Mouse (Mus musculus) heart, adult 2 months (tissue): ENCODE data around the gene Nckap1. TPM values are rescaled to one million over a fixed set of nuclear protein-coding genes. Genes with fewer than 3 reads are reported as not detected.

Experiments used
- DNase-seq, 2 experiments: peaks; one replicate each; pipeline ENCODE4 v3.0.0; 2021
- H3K27ac ChIP-seq: fragments of 200-600 bp; 2 replicates; pipeline ENCODE4 v1.8.1; 2022
- H3K27me3 ChIP-seq: fragments of 200-500 bp; 2 replicates; pipeline ENCODE4 v1.6.1; 2012; ENCODE audit warnings: mild to moderate bottlenecking, low read length, inconsistent platforms, mixed read lengths; ENCODE audit not compliant: control insufficient read depth, insufficient read depth
- H3K36me3 ChIP-seq: fragments of 200-500 bp; 2 replicates; pipeline ENCODE4 v1.6.1; 2012; ENCODE audit warnings: low read length, inconsistent platforms; ENCODE audit not compliant: control insufficient read depth, insufficient read depth
- H3K4me1 ChIP-seq: fragments of 200-500 bp; 2 replicates; pipeline ENCODE4 v1.6.1; 2011; ENCODE audit warnings: low read length; ENCODE audit not compliant: control insufficient read depth, insufficient read depth
- H3K4me3 ChIP-seq: fragments of 200-600 bp; 2 replicates; pipeline ENCODE4 v1.8.1; 2022
- H3K79me2 ChIP-seq: fragments of 200-500 bp; replicated peaks from 2 replicates; pipeline ENCODE4 v1.6.1; 2012; ENCODE audit warnings: mild to moderate bottlenecking, inconsistent platforms, low read length, moderate library complexity, mixed read lengths; ENCODE audit not compliant: control insufficient read depth, insufficient read depth
- H3K9ac ChIP-seq: fragments of 200-500 bp; 2 replicates; pipeline ENCODE4 v1.6.1; 2012; ENCODE audit warnings: low read depth, mild to moderate bottlenecking, control low read depth, inconsistent platforms, low read length, mixed read lengths
- CTCF ChIP-seq: fragments of 200-600 bp; IDR thresholded peaks from 2 replicates; pipeline ENCODE4 v1.8.1; 2022; ENCODE audit warnings: antibody characterized with exemption, mild to moderate bottlenecking, moderate library complexity
- EP300 ChIP-seq: fragments of 200-500 bp; IDR thresholded peaks from 2 replicates; pipeline ENCODE4 v1.6.1; 2011; ENCODE audit warnings: low read depth, low read length, control low read depth; ENCODE audit not compliant: insufficient read depth
- POLR2A ChIP-seq: fragments of 200-500 bp; IDR thresholded peaks from 2 replicates; pipeline ENCODE4 v1.6.1; 2011; ENCODE audit warnings: mild to moderate bottlenecking, low read depth, low read length, control low read depth; ENCODE audit not compliant: insufficient read depth
- WGBS: fragments of 180-500 bp; shearing (Covaris S2); methylation state at CpG from one replicate; pipeline ENCODE4 v1.1.7; 2018; 5-methylcytosine and 5-hydroxymethylcytosine counted together
- intact Hi-C: fragments of 180-260 bp; cut with DNase I; formaldehyde crosslinking; loops from one replicate; pipeline ENCODE4 v1.15.1; 2025
- polyA plus RNA-seq: library from polyadenylated mRNA; depleted of rRNA; stranded (reverse); fragments of >200 nt; gene quantifications from 2 replicates; pipeline ENCODE4 v1.2.3, GENCODE M21; 2012
- total RNA-seq, 2 experiments: library from RNA; stranded (reverse); gene quantifications; 2 replicates each; pipeline ENCODE4 v1.2.3; 2021

Gene Nckap1
- total and polyA plus RNA-seq, 3 experiments, result 21.9 to 63.6 (median 60.1) TPM

DNA sequence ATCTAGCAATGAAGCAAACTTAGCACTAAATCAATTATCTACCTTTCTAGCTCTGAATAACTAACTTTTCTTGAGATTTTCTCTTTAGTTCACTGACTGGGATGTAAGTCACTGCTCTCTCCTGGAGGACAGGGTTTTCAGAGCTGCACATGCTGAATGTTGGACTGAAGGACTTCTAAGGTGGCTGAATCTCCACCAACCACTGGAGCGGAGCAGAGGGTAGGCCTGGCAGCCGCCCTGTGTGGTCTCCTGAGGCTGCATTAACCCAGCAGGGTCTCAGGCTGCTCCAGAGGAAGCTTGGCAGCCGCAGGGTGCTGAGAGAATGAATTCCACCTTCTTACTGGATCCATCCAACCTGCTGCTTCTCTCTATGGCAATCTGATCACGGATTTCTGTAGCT is 31.5 kb downstream of the Nckap1 start:
- Histone ChIP-seq H3K4me3 (no peak overlapping the region), H3K27me3 (no peaks in the 10 kb centered on the region), H3K4me1 (no peaks in the 10 kb centered on the region), H3K79me2 (no peaks in the 10 kb centered on the region; the same call in 1 of the 2 replicates), H3K9ac (no peak overlapping the region), H3K36me3 (peaks cover 2% of the 10 kb centered on the region), H3K27ac (no peak overlapping the region)
- DNase-seq, result no peak
- intact Hi-C loops, result no loop called here
- no peak for TF ChIP-seq POLR2A
- TF ChIP-seq CTCF, result no peak
- no peak for TF ChIP-seq EP300
- WGBS, result 95% methylated on average over 4 of the region's 4 CpGs

DNA sequence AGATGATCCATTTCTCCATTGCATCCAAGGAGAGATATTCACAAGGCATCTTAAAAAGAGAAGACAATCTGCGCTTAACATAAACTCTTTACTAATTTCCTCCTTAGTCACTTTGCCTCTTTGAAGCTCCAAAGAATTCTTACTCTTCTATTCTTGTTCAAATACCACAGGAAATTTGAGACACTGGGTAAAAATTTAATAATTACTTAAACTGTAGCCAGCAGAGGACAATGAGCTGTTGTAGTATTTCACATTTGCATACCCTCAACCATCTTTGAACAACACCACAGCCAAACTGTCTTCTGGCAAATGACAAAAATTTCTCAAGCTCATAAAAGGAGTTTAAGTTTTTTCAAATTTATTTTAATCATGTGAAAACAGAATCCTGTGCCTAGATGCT is 33.3 kb downstream of the Nckap1 start:
- Histone ChIP-seq H3K27ac (no peak overlapping the region), H3K4me3 (no peak overlapping the region), H3K27me3 (no peaks in the 10 kb centered on the region), H3K36me3 (peaks cover 2% of the 10 kb centered on the region), H3K79me2 (no peaks in the 10 kb centered on the region), H3K4me1 (no peaks in the 10 kb centered on the region), H3K9ac (no peak overlapping the region)
- TF ChIP-seq CTCF (no peak), EP300 (no peak), POLR2A (no peak)
- intact Hi-C loops, result no loop called here
- 100% methylated on average over 1 of the region's 1 CpGs for WGBS
- no peak for DNase-seq

DNA sequence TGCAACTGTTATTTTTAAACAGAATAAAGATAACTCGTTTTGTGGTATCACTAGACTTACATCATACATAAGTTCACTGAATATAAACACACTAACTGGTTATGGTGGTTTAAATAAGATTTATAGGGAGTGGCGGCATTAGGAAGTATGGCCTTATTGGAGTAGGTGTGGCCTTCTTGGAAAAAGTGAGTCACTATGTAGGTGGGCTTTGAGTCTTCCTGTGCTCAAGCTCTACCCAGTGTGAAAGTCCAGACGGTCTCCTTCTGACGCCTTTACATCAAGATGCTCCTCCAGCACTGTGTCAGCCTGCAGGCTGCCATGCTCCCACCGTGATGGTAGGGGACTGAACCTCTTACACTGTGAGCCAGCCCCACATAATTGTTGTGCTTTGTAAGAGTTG is 38.4 kb downstream of the Nckap1 start:
- Histone ChIP-seq H3K36me3 (peaks cover 4% of the 10 kb centered on the region; the same call in 1 of the 2 replicates), H3K4me3 (no peak overlapping the region), H3K4me1 (no peaks in the 10 kb centered on the region), H3K79me2 (no peaks in the 10 kb centered on the region), H3K27ac (no peak overlapping the region), H3K27me3 (no peaks in the 10 kb centered on the region), H3K9ac (no peak overlapping the region)
- intact Hi-C loops, result no loop called here
- DNase-seq, result no peak
- TF ChIP-seq EP300 (no peak), CTCF (no peak), POLR2A (no peak)
- 70% methylated on average over 5 of the region's 5 CpGs for WGBS

DNA sequence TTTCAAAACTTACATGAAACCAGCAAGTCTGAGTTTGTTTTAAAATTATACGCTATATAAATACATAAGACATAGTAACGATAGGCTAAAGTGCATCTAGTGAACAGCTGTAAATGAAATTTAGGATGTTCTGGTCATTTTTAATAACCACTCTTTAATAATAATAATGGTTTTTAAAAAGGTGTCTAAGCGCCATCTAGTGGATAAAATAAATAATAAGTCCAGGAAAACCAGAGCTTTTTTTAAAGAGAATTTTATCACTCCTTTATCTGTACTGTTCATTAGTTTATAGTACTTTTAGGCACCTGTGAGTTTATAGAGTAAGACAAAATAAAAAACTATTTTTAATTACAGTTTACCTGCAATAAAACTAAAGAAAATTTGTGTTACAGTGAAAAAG is 44.0 kb downstream of the Nckap1 start:
- H3K4me3 ChIP-seq, result no peak overlapping the region
- no peaks in the 10 kb centered on the region for H3K27me3 ChIP-seq
- 56% methylated on average over 3 of the region's 3 CpGs for WGBS
- no peak overlapping the region for H3K27ac ChIP-seq
- no peak overlapping the region for H3K9ac ChIP-seq
- H3K36me3 ChIP-seq, result 0 out of 2 replicates have a peak, but pooled peaks cover 2% of the 10 kb centered on the region
- TF ChIP-seq EP300 (no peak), CTCF (peak; percentile 74)
- H3K4me1 ChIP-seq, result no peaks in the 10 kb centered on the region
- intact Hi-C loops, result loop anchor here (2.0 kb wide), 1 partner anchor 180 kb away; no protein-coding TSS in a partner anchor
- H3K79me2 ChIP-seq, result no peaks in the 10 kb centered on the region
- DNase-seq, result no peak

DNA sequence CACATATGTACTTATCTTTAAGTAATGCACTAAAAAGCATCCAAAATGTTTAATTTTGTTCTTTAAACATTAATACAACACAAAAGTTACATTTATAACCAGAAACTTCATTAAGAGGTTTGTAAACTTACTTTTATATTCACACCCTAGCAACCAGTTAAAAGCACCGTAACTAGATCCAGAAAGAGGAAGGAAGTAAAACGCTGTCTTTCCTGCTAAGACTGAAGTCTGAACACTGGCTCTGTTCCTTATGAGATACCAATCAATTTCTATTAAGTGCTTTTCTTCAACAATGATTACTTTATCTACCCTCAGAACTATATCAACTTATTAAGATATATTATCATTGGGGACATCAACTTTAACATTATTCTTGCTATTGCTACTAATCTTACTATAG is 44.6 kb downstream of the Nckap1 start:
- no peak overlapping the region for H3K27ac ChIP-seq
- TF ChIP-seq EP300, result no peak
- no peak for TF ChIP-seq CTCF
- no peak for TF ChIP-seq POLR2A
- H3K4me3 ChIP-seq, result no peak overlapping the region
- DNase-seq, result no peak
- intact Hi-C loops, result loop anchor here (2.0 kb wide), 1 partner anchor 180 kb away; no protein-coding TSS in a partner anchor
- H3K9ac ChIP-seq, result no peak overlapping the region
- H3K27me3 ChIP-seq, result no peaks in the 10 kb centered on the region
- H3K4me1 ChIP-seq, result no peaks in the 10 kb centered on the region
- no peaks in the 10 kb centered on the region for H3K79me2 ChIP-seq
- WGBS, result 49% methylated on average over 2 of the region's 2 CpGs
- H3K36me3 ChIP-seq, result 0 out of 2 replicates have a peak, but pooled peaks cover 2% of the 10 kb centered on the region

DNA sequence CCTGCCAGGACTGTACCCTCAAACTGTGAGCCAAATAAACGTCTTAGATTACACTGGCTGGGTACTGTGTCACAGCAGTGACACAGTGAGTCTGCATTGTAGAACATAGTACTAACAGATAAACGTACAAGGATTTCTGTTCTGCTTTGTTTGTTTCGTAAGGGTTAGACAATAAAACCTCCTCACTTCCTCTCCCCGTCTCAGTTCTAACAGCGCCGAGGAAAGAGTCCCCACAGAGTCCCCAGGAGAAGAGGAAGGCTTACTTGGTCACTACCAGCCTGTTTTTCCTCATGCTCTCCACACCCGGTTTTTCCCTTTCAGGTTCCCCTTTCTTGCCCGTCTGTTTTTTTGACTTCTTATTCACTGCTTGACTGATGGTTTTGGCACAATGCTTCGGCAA is 56.9 kb downstream of the Nckap1 start:
- Histone ChIP-seq H3K9ac (no peak overlapping the region), H3K4me1 (no peaks in the 10 kb centered on the region), H3K79me2 (no peaks in the 10 kb centered on the region), H3K4me3 (no peak overlapping the region), H3K36me3 (no peaks in the 10 kb centered on the region; the same call in 1 of the 2 replicates), H3K27ac (no peak overlapping the region), H3K27me3 (no peaks in the 10 kb centered on the region)
- TF ChIP-seq EP300 (no peak), POLR2A (no peak), CTCF (no peak)
- intact Hi-C loops, result no loop called here
- no peak for DNase-seq
- WGBS, result 87% methylated on average over 9 of the region's 9 CpGs
